8 mouse cellular contexts compared by ENCODE assay signal in the genomic region with DNA sequence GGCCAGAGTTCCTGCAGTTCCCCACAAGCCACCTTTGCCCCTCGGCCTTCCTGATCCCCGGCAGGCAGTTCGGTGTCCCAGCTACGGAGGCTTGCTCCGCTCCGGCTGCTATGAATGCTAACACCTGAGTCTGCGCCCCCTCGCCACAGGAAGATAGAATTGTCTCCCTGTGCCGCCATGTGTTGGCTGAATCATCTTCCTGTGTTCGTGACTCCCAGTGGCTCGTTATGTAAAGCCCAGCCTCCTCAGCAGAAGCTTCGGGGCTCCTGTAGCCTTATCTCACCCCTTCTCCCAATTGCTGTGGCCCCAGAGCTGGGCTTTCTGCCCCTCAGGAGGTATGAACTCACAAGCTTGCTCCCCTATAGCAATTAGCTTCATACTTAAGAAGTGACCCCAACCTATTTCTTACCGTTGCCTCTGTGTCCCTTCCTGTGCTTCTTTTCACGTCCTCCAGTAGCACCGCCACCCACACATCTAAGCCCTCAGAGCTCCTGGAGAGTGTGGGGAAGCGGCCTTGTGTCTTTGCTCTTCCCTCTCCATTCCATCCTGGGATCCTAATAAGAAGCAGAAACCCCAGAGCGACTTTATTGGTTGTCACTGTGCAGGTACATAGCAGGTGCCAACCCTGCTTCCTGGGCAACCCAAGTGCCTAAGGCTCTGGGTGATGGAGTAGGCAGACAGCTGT.
DNase-seq lines count a peak whose midpoint lies in the region; ATAC-seq lines count a peak whose summit lies in the region.

No protein-coding gene starts in this region.

- H3K9ac ChIP-seq in heart, embryonic 15.5 days: no peak overlapping the region
- peak overlapping the region; percentile 52 for H3K9ac ChIP-seq in liver, embryonic 12.5 days
- no peak overlapping the region for H3K9ac ChIP-seq in midbrain, embryonic 15.5 days

- 58% methylated on average over 17 of the region's 17 CpGs for WGBS in heart, embryonic 15.5 days
- 27% methylated on average over 17 of the region's 17 CpGs for WGBS in liver, embryonic 12.5 days (ENCODE audit: insufficient replicate concordance)
- WGBS in midbrain, embryonic 15.5 days: 62% methylated on average over 17 of the region's 17 CpGs

- H3K27me3 ChIP-seq in heart, embryonic 15.5 days: peaks cover 5% of the 10 kb centered on the region; the same call in 1 of the 2 replicates
- H3K27me3 ChIP-seq in liver, embryonic 12.5 days (replicated peaks): peaks cover 9% of the 10 kb centered on the region
- H3K27me3 ChIP-seq in midbrain, embryonic 15.5 days (replicated peaks): no peaks in the 10 kb centered on the region

- intact Hi-C loops in heart, postnatal 10 days (cut with DNase I): loop anchor here (5.0 kb wide), 1 partner anchor 113 kb away; no protein-coding TSS in a partner anchor

- no peak overlapping the region for H3K27ac ChIP-seq in heart, embryonic 15.5 days
- H3K27ac ChIP-seq in liver, embryonic 12.5 days: peak overlapping the region; percentile 53
- H3K27ac ChIP-seq in midbrain, embryonic 15.5 days: no peak overlapping the region

- H3K36me3 ChIP-seq in heart, embryonic 15.5 days: no peaks in the 10 kb centered on the region
- no peaks in the 10 kb centered on the region for H3K36me3 ChIP-seq in liver, embryonic 12.5 days
- H3K36me3 ChIP-seq in midbrain, embryonic 15.5 days (replicated peaks): no peaks in the 10 kb centered on the region

- DNase-seq in heart, postnatal 10 days: no peak
- DNase-seq in CD4-positive, CD25-positive, alpha-beta regulatory T cell, adult 2 months (ENCODE audit: low read depth, low spot score): peak; percentile 76
- peak; percentile 81 to 91 for DNase-seq in frontal cortex, adult 2 months (ENCODE audit: extremely low spot score in 1 of 2, low spot score in 1 of 2)
- DNase-seq in thymus, postnatal 36 days: peak; percentile 72 to 79
- no peak for DNase-seq in testis, postnatal 10 days (ENCODE audit: low spot score)

- peaks cover 30% of the 10 kb centered on the region for H3K4me1 ChIP-seq in heart, embryonic 15.5 days (replicated peaks)
- peaks cover 54% of the 10 kb centered on the region for H3K4me1 ChIP-seq in liver, embryonic 12.5 days
- peaks cover 16% of the 10 kb centered on the region for H3K4me1 ChIP-seq in midbrain, embryonic 15.5 days

- peak overlapping the region; percentile 52 for H3K4me2 ChIP-seq in heart, embryonic 15.5 days
- peak overlapping the region; percentile 69 for H3K4me2 ChIP-seq in liver, embryonic 12.5 days
- no peak overlapping the region; the same call in 1 of the 2 replicates for H3K4me2 ChIP-seq in midbrain, embryonic 15.5 days

- no peaks in the 10 kb centered on the region for H3K9me3 ChIP-seq in heart, embryonic 15.5 days (replicated peaks)
- no peaks in the 10 kb centered on the region for H3K9me3 ChIP-seq in liver, embryonic 12.5 days (replicated peaks)
- no peaks in the 10 kb centered on the region for H3K9me3 ChIP-seq in midbrain, embryonic 15.5 days

- H3K4me3 ChIP-seq in heart, embryonic 15.5 days: peak overlapping the region; percentile 14; the same call in 1 of the 2 replicates
- H3K4me3 ChIP-seq in liver, embryonic 12.5 days: peak overlapping the region; percentile 33
- no peak overlapping the region for H3K4me3 ChIP-seq in midbrain, embryonic 15.5 days

- ATAC-seq in heart, embryonic 15.5 days (replicated peaks; ENCODE audit: insufficient number of reproducible peaks, insufficient read depth, low FRiP score, low read depth): no peak
- peak; percentile 43 for ATAC-seq in liver, embryonic 12.5 days
- ATAC-seq in midbrain, embryonic 15.5 days (replicated peaks): no peak

Comparison
In these comparisons a context has a peak if more than half of its experiments do, and no peak if none do; other contexts are left out.
1. DNase-seq: peak in CD4-positive, CD25-positive, alpha-beta regulatory T cell, adult 2 months (single experiment), frontal cortex, adult 2 months (2 of 2) and thymus, postnatal 36 days (2 of 2); none in heart, postnatal 10 days (0 of 2) and testis, postnatal 10 days (single experiment).